Mouse (Mus musculus): ENCODE results near the gene Phf21a.

Phf21a gene

GRCm38 (mm10) chr2:92240299-92240698 is 147.4 kb downstream of the Phf21a start:
- no peak for DNase-seq

GRCm38 (mm10) chr2:92240816-92241215 is 147.9 kb downstream of the Phf21a start:
- DNase-seq = no peak

- no peak for DNase-seq
Observed at GRCm38 (mm10) chr2:92241317-92241716, 148.4 kb downstream of the Phf21a start.

- DNase-seq = no peak
Observed at GRCm38 (mm10) chr2:92246112-92246511, 153.2 kb downstream of the Phf21a start.

- no peak for DNase-seq
Observed at GRCm38 (mm10) chr2:92247711-92248110, 154.8 kb downstream of the Phf21a start.

GRCm38 (mm10) chr2:92250472-92250871 is 157.6 kb downstream of the Phf21a start:
- DNase-seq = no peak

- peak; percentile 10 for DNase-seq
Observed at GRCm38 (mm10) chr2:92253777-92254176, 160.9 kb downstream of the Phf21a start.

GRCm38 (mm10) chr2:92256141-92256540 is 163.2 kb downstream of the Phf21a start:
- DNase-seq = peak; percentile 43

GRCm38 (mm10) chr2:92257372-92257956 is 164.5 kb downstream of the Phf21a start:
- no peak for DNase-seq

GRCm38 (mm10) chr2:92259924-92260323 is 167.0 kb downstream of the Phf21a start:
- DNase-seq = no peak

- DNase-seq = no peak
Observed at GRCm38 (mm10) chr2:92266100-92266617, 173.2 kb downstream of the Phf21a start.

GRCm38 (mm10) chr2:92269227-92269626 is 176.3 kb downstream of the Phf21a start:
- DNase-seq = no peak

GRCm38 (mm10) chr2:92272510-92272909 is 179.6 kb downstream of the Phf21a start:
- no peak for DNase-seq

- DNase-seq = no peak
Observed at GRCm38 (mm10) chr2:92273101-92273801, 180.3 kb downstream of the Phf21a start.

- no peak for DNase-seq
Observed at GRCm38 (mm10) chr2:92273802-92274183, 180.9 kb downstream of the Phf21a start.

GRCm38 (mm10) chr2:92277787-92278186 is 184.9 kb downstream of the Phf21a start:
- no peak for DNase-seq

- no peak for DNase-seq
Observed at GRCm38 (mm10) chr2:92278663-92279062, 185.7 kb downstream of the Phf21a start.

- DNase-seq = no peak
Observed at GRCm38 (mm10) chr2:92279398-92279797, 186.5 kb downstream of the Phf21a start.

GRCm38 (mm10) chr2:92285597-92285996 is 192.7 kb downstream of the Phf21a start:
- DNase-seq = no peak

- DNase-seq = no peak
Observed at GRCm38 (mm10) chr2:92289335-92289734, 196.4 kb downstream of the Phf21a start.

GRCm38 (mm10) chr2:92291526-92291925 is 198.6 kb downstream of the Phf21a start:
- DNase-seq = no peak

GRCm38 (mm10) chr2:92296402-92296801 is 203.5 kb downstream of the Phf21a start:
- peak; percentile 81 for DNase-seq

- DNase-seq = no peak
Observed at GRCm38 (mm10) chr2:92299896-92300295, 207.0 kb downstream of the Phf21a start.

GRCm38 (mm10) chr2:92301849-92302607 is 209.1 kb downstream of the Phf21a start:
- no peak for DNase-seq
